Mouse (Mus musculus) myocyte (in vitro differentiated cells): ENCODE measurements at regions not wholly inside any gene's neighbourhood (a gene's known extent, or its start where the extent isn't known, plus 50 kb on each side); places are given as distances from the start of the nearest gene placed in this dataset.

Source experiments
- CEBPB ChIP-seq: IDR thresholded peaks from 2 replicates; pipeline ENCODE4 v1.6.1; 2011; ENCODE audit warnings: mild to moderate bottlenecking, moderate library complexity; ENCODE audit not compliant: poor library complexity, insufficient read depth, severe bottlenecking
- POLR2A ChIP-seq: IDR thresholded peaks from one replicate; pipeline ENCODE4 v1.6.1; 2011; ENCODE audit warnings: low read depth, mild to moderate bottlenecking, control low read depth, moderate library complexity; ENCODE audit not compliant: insufficient read length
- USF1 ChIP-seq: IDR thresholded peaks from one replicate; pipeline ENCODE4 v1.6.1; 2011; ENCODE audit warnings: low read depth, mild to moderate bottlenecking, control low read depth, moderate library complexity

DNA sequence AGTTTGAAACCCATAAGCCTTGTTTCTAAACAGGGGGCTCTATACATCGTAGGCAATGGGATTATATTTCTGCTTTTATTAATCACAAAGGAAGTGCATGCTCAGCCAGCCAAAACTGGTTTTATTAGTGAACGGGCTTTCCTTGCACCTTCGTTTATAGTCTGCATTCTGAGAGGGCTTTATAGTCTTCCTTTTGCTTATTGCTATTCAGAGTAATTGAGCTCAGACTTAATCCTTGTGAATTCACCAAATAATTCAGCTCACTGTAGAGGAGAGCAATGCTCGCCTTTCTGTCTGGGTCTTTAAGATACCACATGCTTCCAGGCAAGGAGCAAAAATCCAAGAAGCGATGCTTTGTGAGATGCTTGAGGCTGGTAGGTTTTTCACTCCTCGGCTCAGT lies 984.3 kb downstream of the Slc4a3 start:
- TF ChIP-seq USF1 (no peak), CEBPB (no peak), POLR2A (no peak)
